Mouse (Mus musculus) gastrocnemius, postnatal 14 days (tissue): Measurements from ENCODE around the gene Slc7a1. TPM values are rescaled to one million over a fixed set of nuclear protein-coding genes. Genes with fewer than 3 reads are reported as not detected.

Experiments used
- DNase-seq: peaks from one replicate; pipeline ENCODE4 v3.0.0; 2021; ENCODE audit warnings: mixed read lengths
- intact Hi-C: fragments of 180-260 bp; cut with DNase I; formaldehyde crosslinking; loops from one replicate; pipeline ENCODE4 v1.15.1; 2025; ENCODE audit warnings: low total_unique reads
- total RNA-seq, 2 experiments: library from RNA; stranded (reverse); gene quantifications; 2 replicates each; pipeline ENCODE4 v1.2.3; 2021

The Slc7a1 gene
- total RNA-seq, 2 experiments from 2014 or later = 4.4 to 7.1 TPM

DNA sequence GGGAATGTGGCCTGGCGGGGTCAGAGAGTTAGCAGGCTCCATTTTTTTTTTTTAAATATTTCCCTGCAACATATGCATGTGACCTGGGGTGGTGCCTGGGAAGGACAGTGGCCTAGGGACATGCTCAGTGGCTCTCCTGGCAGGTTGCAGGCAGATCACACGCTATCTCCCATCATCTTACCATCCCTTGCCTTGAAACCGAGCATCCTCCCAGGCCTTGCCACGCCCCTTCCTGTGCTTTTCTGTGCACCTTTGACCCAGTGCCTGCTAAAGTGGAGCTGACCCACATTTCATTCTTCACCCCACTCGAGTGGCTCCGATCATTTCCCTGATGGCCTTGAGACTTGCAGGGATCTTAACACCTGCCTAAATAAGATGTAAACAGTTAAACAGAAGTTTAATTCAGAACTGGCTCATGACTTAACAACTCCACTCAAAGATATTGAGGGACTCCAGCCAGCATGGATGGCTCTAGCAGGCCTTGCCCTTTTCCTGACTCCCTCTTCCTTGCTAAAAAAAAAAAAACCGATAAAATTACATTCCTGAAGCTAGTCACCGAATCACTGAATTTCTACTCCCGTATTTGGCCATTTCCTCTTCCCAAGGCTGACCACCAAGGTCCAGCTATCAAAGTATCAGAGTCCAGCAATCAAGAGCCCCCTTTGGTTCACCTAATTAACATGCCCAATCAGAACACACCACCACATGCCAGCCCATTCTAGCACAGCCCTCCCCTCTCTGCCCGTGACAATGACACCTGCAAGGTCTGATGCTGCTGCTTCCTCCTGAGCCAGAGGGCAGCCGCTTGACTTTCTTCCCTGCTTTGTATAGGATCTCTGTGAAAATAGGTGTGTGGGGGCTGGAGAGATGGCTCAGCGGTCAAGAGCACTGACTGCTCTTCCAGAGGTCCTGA lies 27.4 kb downstream of the Slc7a1 start:
- intact Hi-C loops = loop anchor here (5.0 kb wide), 1 partner anchor 40 kb away; no protein-coding TSS in a partner anchor

DNA sequence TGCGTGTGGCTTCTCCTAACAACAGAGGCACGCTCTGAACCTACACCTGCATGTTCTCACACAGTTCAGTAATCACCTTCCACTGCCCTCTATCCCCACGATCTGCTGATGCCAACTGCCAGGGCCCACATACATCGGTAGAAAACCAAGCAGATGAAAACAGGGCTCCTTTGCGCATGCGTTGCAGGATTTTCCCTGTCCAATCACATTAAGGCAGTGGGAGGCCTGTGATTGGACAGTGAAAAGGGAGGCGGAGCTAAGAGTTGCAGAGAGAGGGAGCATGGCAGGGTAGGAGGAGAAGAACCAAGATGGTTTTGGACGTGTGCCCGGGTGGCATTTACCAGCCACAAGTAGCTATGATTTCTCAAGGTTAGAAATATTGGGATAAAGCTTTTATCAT lies 28.3 kb downstream of the Slc7a1 start:
- intact Hi-C loops = loop anchor here (5.0 kb wide), 1 partner anchor 39 kb away; no protein-coding TSS in a partner anchor

More for the DNA sequence above, 27.4 kb downstream of the Slc7a1 start:
- no peak for DNase-seq

DNA sequence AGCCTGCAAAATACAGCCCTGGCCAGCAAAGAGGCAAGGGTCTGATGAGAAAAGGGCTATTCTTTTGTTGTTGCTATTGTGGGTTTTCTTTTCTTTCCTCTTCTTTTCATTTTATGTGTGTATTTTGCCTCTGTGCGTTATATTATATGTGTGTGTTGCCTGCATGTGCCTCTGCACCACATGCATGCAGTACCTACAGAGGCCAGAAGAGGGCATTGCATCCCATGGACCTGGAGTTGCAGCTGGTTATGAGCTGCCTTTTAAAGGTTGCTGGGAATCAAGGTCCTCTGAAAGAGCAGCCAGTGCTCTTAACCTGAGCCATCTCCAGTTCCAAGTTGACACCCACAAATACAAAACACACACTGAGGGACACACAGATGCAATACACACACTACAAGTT lies 29.1 kb downstream of the Slc7a1 start:
- no peak for DNase-seq
- intact Hi-C loops = loop anchor here (5.0 kb wide), 1 partner anchor 38 kb away; no protein-coding TSS in a partner anchor

More for the DNA sequence above, 28.3 kb downstream of the Slc7a1 start:
- no peak for DNase-seq

DNA sequence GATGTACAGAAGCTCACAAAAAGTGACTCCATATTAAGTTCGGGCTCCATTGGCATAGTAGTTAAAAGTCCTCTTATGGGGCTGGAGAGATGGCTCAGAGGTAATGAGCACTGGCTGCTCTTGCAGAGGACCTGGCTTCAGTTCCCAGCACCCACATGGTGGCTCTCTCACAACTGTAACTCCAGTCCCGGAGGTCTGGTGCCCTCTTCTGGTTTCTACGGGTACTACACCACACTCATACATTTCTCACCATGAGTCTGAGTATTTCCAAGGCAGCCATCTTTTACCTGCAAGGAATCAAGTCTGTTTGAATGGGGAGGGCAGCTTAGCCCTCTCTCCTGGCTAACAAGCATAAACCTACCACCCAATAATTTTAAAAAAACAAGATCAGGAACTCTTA lies 30.5 kb downstream of the Slc7a1 start:
- no peak for DNase-seq
- intact Hi-C loops = no loop called here

DNA sequence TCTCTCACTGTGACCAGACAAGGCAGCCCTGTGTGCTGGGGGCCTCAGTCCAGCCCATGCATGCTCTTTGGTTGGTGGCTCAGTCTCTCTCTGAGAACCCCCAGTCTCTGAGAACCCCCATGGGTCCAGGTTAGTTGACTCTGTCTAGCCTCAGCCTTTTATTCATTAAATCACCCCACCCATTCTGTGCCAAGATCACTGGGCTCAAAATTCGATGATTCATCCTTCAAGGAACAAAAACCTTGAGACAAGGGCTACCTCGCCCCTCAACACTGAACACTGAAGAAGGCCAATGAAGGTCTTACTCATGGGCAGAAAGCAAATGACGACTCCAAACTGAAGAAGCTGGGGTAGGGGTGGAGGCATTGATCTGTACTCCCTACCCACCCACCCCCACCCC lies 31.9 kb downstream of the Slc7a1 start:
- DNase-seq = no peak
- intact Hi-C loops = no loop called here

DNA sequence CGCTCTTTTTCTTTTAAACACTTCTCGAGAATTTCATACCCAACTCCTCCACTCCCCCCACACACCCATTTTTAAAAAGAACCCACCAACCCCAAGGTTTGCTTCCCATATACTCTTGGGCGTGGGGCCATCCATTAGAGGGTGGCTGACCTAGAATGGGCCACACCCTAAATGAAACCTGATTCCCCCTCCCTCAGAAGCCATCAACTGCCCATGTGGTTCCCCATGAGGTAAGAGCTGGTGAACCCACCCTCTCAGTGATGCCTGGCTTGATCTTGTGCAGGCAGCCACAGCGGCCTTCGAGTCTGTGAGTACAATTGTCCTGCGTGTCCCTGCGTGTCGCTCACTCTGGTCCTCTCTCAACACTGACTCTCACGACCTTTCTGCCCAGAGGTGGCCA lies 33.2 kb downstream of the Slc7a1 start:
- intact Hi-C loops = no loop called here
- no peak for DNase-seq

DNA sequence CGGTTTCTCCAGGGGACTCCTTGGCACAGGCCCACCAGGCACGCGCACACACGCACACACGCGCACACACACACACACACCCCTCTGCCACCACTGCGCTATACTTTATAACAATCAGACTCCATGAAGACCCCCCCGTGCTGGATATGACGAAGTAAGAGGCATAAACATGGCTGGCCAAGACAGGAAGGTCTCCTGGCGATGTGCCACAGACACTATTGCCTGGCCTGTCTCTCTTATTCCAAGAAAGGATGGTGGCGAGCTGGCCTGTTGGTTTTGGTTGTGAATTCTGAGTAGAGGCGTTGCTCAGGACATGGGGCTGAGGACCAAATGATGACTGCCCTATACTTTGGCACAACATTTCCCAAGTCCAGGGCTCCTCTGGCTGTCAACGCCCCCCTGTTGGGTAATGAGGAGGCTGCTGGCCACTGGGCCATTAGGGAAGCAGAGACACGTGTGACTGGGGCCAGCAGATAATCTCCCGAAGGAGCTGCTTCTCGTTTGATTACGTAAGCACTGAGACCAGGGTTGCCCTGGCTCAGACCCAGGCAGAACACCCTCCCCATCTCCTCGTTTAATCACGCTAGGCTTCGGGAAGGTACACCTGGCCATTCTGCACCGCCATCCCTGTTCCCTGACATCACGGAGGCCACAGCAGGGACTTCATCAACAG lies 36.1 kb downstream of the Slc7a1 start:
- intact Hi-C loops = no loop called here
- no peak for DNase-seq

DNA sequence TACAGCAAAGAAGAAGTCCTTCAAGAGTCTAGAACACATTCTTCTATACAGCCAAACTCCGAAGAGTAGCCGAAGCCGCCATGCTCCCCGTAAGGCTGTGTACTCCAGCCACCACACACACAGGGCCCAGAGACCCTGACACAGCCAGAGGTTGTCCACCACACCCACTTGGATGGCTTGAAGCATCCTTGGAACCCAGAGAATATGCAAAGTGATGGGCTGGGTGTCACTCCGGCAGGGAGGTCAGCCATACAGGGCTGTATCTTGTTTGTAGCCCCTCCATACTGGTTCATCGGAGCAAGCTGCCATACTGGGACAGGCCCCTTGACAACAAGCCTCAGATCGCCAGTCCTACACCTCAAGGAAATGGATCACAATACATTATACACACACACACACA lies 37.4 kb downstream of the Slc7a1 start:
- DNase-seq = no peak
- intact Hi-C loops = no loop called here

DNA sequence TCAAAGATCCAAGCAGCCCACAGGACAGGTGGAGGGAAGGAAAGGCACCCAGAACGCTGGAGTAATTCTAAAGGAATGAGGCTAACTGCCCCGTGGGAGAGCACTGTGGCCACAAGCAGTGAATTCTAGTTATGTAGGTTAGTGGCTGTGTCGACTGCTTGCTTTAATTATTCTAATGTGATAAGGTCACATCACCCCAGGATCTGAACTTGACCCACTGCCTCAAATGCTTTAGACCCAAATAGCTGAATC lies 38.0 kb downstream of the Slc7a1 start:
- no peak for DNase-seq
- intact Hi-C loops = no loop called here

DNA sequence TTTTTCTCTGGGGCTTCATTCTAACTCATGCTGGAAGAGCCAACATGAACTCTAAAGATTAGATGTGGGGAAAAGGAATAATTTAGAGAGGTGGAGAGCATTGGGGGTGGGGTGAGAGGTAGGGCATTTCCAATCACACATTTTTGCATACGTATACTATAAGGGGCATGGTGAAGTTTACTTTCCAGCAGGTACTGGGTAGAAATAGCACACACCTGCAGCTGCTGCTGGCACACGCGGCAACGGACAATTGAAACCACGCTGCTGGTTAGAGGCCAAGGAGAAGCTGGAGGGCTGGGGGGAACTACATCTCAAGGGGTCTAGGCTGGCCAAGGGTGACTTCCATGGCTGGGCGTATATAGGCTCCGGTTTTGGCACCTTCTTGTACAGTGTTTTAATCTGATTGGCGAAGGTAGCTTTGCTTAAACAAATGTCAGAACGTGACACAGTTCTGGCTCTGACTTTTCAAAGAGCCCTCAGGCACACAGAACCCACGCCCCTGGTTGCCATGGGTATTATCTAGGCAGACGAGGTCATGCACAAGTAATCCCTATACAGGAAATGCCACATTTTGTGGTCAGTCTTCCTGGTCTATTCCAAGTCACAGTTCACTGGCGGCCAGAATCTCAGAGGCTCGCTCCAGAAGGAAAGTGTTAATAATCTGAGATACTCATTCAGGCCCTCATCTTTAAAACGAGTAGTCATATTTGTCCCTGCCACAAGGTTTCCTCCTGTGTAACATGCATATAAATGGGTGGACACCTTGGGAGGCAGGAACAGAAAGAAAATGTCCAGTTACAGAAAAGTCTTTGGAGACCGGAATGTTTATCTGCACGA lies 38.6 kb downstream of the Slc7a1 start:
- intact Hi-C loops = no loop called here
- DNase-seq = no peak

DNA sequence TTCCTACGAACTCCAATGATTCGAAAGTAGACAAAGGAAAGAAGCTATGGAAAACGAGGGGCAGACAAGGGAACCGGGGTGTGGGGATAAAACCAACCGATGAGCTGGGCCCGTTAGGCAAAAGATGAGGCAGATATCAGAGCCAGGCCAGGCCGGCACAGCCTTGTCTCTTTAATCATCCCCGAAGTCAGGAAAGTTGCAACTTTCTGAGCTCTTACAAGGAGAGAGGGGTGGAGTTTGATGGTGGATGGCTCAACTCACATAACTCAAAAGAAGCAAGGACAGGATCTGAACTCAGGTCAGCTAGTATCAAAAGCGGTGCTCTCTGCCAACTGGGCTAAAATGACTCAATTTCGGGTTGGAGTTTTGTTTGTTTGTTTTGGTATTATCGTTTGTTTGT lies 40.6 kb downstream of the Slc7a1 start:
- no peak for DNase-seq
- intact Hi-C loops = no loop called here

DNA sequence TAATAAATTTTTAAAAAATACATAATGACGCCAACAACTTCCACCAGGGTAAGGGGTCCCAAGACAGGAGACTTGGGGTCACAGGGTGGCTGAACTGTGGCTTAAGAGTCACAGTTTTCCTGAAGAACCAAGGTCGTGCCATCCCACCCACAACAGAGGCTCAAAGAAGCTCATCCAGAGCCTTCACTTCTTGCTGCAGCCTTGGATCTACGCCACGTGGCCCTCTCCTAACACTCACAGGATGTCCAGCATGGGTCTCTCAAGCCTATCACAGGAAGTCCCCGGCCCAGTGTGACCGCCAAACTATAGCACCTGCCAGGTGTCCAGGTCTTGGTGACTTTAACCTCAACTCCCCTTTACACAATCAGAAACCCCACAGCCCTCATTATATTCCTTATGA lies 42.5 kb downstream of the Slc7a1 start:
- intact Hi-C loops = no loop called here
- DNase-seq = no peak

DNA sequence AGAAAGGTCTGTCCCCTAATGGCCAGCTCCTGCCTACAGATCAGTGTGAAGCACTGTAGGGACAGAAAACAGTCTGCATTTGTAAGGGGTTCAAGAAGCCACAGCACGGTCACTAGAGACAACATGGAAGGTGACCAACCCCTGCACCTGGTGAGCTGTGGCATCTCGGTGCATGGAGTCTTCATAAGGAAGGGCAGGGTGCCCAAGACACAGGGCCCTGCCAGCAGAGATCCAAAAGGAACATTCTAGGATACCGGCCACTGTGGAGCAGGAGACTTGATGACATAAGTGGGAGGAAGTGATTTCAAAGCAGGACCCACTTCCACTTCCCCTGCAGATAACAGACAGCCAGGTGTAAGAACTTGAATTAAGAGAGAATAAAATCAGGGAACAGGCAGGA lies 43.9 kb downstream of the Slc7a1 start:
- intact Hi-C loops = no loop called here
- no peak for DNase-seq

DNA sequence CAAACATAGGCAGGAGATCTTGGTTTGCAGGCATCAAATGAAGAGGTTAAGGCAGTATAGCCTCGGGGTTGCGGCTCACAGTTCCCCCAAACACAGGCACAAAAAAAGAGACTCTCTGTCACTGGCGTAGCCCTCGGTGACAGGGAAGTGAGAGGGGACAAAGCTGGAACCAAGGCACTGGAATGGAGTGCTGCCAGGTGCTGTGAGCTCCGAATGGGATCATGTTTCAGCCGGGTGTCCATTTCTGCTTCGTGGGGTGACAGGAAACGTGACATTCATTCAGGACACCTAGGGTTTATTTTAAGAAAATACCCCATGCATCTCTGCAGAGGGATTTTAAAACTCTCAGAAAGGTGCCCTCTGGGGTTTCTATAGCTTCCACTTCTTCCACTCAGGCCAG lies 45.2 kb downstream of the Slc7a1 start:
- intact Hi-C loops = no loop called here
- no peak for DNase-seq

DNA sequence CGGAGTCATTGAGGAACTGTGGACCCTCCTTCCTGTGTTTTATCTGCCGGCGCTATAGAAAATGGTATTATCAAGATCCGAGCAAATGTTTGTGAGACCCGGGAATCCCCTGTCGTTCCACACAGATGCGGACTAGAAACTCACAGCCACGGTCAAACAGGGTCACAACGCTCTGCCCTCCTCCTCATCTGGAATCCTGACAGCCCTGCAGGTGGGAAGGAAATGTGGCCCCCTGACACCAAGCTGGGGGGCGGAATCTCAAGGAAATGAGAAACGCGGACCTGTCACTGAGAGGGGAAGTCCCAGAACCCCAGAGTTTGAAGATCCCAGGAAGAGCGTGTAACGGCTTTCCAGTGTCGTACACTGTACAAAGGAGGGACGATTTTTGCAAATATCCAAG lies 46.3 kb downstream of the Slc7a1 start:
- intact Hi-C loops = no loop called here
- DNase-seq = no peak

DNA sequence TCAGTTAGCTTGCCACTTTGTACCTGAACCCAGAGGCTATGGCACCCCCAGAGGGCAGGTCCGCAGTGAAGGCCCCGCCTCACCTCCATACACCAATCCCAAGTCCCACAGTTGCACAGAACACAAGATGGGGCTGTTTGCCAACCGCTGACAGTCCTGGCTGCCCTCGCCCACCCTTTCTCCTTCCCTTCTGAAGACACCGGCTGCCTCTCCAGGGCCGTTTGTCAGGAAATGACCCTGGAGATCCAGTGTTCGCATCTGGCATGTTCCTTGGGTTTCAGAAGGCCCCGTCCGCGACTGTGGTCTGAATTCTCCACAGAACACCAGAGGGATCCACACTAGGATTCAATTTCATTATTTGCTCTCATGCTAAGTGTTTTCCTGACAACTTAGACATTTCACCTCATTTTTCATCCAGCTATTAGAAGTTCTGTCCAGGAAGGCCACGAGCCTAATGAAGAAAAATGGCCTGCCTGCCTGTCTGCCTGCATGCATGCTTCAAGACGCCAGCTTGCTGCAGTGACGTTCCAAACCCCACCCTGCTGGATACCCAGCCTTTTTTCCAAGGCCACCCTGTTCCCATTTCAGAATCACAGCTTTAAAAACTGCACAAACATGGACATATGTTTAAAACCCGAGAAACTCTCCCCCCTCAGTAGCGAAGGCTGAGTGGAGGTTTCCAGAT lies 50.2 kb downstream of the Slc7a1 start:
- intact Hi-C loops = no loop called here
- no peak for DNase-seq

DNA sequence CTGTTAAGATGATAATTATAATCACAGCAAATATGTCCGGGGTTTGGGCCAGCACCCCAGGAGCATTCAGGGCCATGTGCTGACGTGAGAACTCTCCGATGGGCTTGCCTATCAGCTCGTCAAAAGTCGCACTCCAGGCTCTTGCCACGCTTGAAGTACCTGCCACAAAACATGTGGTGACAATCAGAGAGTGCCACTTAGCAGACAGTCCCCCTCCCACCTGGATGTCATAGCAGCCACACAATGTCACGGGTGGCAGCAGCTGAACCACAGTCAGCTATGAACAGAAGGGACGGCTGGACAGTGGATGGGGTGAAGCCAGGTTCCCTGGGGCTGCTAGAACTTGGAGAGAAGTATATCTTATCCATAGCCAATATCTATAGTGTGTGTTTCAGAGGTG lies 51.6 kb downstream of the Slc7a1 start:
- intact Hi-C loops = no loop called here
- DNase-seq = no peak

DNA sequence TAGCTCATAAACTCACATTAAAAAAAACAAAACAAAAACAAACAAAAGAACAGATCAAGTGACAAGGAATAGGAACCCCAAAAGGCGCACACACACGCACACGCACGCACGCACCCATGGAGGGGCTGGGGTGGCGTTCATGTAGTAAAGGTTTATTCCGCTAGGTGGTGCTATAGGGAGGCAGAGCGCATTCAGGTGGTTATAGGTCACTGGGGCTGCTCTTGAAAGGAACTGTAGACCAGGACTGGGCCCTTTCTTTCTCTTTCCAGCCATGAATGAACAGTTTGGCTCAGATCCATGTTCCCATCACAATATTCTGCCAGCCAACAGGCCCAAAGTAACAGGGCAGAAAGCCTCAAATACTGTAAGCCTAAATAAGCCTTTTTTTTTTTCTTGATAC lies 53.2 kb downstream of the Slc7a1 start:
- intact Hi-C loops = no loop called here
- DNase-seq = no peak

DNA sequence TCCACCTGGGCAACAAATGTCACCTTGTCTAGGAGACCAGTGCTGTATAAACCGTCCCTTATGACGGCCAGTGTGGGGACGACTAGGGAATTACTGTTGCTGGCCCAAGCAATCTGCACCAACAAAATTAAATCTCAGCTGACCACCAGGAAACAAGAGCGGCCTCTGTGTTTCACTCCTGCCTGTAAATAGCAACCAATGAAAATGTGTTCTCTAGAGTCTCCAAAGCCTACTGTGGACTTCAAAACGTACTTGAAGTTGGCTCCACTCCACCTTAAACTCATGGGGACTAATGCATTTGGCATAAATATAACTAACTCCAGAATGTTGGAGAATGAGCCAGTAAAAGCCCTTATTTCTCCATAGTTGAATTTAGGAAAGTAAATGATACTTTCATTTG lies 55.3 kb downstream of the Slc7a1 start:
- intact Hi-C loops = no loop called here
- DNase-seq = no peak
